Mouse (Mus musculus) spleen, adult 12 weeks (tissue): Measurements from ENCODE around the gene Katnal1.
A peak's percentile ranks its signal among the peaks of the same experiment; 100 is the strongest.

Experiments used
- DNase-seq: peaks from one replicate; pipeline ENCODE4 v3.0.0; 2022; ENCODE audit warnings: low spot score

Katnal1 gene

GRCm38 (mm10) chr5:148954314-148955060 is 25.4 kb upstream of the Katnal1 start:
- DNase-seq: no peak

- no peak for DNase-seq
Measured at GRCm38 (mm10) chr5:148953098-148953497, 24.0 kb upstream of the Katnal1 start.

GRCm38 (mm10) chr5:148952419-148952818 is 23.3 kb upstream of the Katnal1 start:
- peak; percentile 43 for DNase-seq

- no peak for DNase-seq
Measured at GRCm38 (mm10) chr5:148951360-148951759, 22.2 kb upstream of the Katnal1 start.

GRCm38 (mm10) chr5:148950064-148950463 is 20.9 kb upstream of the Katnal1 start:
- no peak for DNase-seq

- DNase-seq: no peak
Measured at GRCm38 (mm10) chr5:148948577-148948976, 19.5 kb upstream of the Katnal1 start.

DNA sequence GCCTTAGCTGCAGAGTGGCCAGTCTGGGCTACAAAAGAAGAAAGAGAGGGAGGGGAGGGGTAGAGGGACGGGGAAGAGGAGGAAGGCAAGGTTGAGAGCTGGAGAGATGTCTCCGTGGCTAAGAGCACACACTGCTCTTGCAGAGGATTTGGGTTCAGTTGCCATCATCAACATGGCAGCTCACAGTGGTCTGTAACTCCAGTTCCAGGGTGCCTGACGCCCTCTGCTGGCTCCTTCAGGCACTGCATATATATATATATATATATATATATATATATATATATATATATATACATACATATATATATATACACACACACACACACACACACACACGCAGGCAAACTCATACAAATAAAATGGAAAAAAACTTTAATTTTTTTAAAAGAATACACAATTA is 18.3 kb upstream of the Katnal1 start:
- no peak for DNase-seq

- DNase-seq: no peak
Measured at GRCm38 (mm10) chr5:148946787-148947186, 17.7 kb upstream of the Katnal1 start.

DNA sequence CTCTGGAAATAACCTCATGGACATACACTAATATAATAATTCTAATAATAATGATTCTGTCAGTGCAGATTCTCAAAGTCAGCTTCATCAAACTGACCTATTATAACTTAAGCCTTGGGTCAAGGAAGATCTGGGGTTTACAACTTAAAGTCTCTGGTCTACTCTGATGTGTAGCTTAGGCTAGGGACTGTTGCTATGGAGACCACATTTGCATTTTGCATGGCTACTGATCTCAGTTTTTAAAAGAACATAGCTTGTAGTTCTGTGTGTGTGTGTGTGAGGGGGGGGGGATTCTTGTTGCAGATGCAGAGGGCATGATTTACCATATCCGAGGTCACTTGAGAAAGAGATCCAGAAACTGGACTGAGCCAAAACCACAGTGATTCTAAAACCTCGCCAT is 16.6 kb upstream of the Katnal1 start:
- no peak for DNase-seq

- no peak for DNase-seq
Measured at GRCm38 (mm10) chr5:148944024-148944423, 14.9 kb upstream of the Katnal1 start.

- DNase-seq: no peak
Measured at GRCm38 (mm10) chr5:148943444-148943843, 14.3 kb upstream of the Katnal1 start.

- DNase-seq: no peak
Measured at GRCm38 (mm10) chr5:148942957-148943356, 13.8 kb upstream of the Katnal1 start.

DNA sequence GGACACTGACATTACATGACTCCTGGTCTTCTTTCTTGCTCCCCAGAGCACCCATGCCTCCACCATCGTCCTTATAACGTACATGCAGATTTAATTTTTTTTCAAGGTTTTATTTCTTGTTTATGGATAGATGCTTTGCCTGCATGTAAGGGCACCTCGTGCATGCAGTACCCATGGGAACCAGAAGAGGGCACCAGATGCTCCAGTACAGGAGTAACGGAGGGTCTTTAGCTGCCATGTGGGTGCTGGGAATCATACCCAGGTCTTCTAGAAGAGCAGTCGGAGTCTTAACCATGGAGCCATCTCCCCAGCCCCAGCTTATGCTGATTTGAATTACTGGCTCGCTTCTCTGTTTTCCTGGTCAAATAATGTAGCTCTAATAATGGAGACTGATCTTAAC is 13.2 kb upstream of the Katnal1 start:
- no peak for DNase-seq

DNA sequence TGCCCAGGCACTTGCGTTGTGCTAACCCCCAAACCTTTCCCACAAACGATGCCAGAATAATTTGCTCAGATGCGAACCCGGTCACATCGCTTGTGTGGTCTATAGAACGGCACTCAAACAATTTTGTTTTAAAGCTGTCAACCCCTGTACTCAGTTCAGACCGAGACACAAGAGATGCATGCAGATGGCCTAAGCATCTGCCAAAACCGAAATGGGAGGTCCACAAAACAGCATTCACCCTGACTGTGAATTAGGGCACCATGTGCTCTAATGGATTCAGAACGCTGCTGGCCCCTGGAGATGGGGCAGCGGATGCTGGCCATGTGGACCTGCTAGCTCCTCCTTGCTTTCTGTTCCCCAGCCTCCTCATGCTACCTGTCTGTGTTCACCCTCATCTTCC is 12.7 kb upstream of the Katnal1 start:
- DNase-seq: no peak

GRCm38 (mm10) chr5:148939948-148940382 is 10.8 kb upstream of the Katnal1 start:
- DNase-seq: no peak

DNA sequence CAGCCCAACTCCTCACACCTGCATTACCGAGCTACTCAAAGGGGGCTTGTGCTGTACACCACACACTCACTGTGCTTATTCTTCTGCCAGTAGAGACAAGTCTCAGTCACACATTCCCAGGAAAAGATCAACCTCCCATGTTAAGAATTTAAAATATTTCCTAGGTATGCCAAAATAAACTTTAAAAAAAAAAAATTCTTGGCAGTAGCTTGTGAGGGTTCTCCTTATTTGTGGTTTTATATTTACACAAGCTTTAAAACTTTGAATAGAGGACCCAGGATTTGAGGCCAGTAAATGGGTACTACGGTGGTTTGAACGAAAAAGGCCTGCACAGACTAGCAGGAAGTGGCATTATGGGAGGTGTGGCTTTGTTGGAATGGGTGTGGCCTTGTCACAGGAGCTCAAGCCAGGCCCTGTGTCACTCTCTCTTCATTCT is 7.4 kb upstream of the Katnal1 start:
- DNase-seq: no peak

- DNase-seq: no peak
Measured at GRCm38 (mm10) chr5:148935871-148936270, 6.8 kb upstream of the Katnal1 start.

DNA sequence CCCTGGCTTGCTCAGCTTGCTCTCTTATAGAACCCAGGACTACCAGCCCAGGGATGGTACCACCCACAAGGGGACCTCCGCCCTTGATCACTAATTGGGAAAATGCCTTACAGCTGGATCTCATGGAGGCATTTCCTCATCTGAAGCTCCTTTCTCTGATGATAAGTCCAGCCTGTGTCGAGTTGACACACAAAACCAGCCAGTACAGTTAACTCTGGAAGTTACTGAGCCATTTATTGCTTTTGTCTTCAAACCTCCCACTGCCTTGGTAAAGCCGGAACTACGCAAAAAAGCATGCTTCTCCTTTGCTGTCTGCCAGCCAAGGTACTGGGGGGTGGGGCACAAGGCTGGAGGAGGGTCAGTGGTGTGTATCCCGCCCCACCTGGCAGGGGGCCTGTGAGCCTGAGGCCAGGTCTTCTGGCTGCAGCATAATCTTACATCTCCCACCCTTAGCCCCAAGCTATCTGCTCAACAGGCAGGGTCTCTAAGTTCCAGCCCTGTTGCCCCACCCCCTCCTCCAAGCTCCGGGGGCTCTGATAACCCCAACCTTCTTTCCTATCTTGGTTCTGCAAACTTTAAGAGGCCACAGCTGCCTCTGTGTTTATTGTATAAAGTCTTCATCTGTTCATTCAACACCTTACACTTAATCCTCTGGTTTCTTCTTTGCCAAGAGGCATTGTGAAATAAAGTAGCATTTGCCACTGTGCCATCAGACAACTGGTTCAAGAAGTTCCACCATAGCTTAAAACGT is 6.1 kb upstream of the Katnal1 start:
- DNase-seq: peak; percentile 49

- DNase-seq: no peak
Measured at GRCm38 (mm10) chr5:148934457-148934856, 5.3 kb upstream of the Katnal1 start.

DNA sequence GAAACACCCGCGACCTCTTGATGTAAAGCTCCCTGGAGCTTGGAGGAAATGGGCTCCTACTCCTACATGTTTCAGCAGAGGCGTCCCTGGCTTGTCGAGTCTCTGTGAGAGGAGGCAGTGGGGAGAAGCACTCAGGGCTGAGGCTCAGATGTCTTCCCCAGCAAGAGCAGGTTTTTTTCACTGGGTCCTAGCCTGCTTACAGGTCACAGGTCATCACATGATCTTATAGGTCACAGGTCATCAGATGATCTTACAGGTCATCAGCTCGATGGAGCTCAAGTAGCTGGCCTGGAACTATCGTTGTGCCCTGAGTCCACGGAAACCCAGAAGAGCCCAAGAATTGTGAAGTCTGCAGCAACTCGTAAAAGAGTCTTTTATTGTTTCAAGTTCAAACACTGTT is 4.6 kb upstream of the Katnal1 start:
- DNase-seq: no peak

- no peak for DNase-seq
Measured at GRCm38 (mm10) chr5:148931301-148931700, 2.2 kb upstream of the Katnal1 start.

- DNase-seq: peak; percentile 90
Measured at GRCm38 (mm10) chr5:148928382-148929115, 571 bp downstream of the Katnal1 start.
